ENCODE assay signal across 27 mouse cellular contexts in the genomic region with DNA sequence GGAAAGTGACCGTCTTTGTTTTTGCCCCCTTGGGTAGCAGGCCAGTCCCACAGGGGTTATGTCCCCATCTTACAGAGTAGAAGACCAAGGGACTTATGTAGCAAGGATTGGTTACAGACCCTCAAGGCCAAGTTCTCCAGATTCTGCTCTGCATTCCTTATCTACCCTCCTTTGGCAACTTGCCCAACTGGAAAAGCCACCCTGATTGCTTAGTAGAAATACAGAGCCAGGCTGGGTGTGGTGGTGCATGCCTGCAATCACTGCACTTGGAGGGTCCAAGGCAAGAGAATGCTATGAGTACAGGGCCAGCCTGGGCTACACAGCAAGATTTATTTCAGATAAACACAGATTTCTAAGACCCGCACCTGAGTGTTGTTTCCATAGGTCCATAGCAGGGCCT. TPM values are rescaled to one million over a fixed set of nuclear protein-coding genes. Genes with fewer than 3 reads are reported as not detected.
A peak's percentile ranks its signal among the peaks of the same experiment; 100 is the strongest.
DNase-seq lines count a peak whose midpoint lies in the region; ATAC-seq and TF ChIP-seq lines count a peak whose summit lies in the region.
"Had no signal": no experiment of that assay in that cellular context is flagged by ENCODE, and none has a peak within 500 bp of the region (broad histone marks: within the 10 kb centered on the region; RNA-seq: fewer than 3 reads in every experiment).

No protein-coding gene starts in this region.

- H3K9me3 ChIP-seq in embryonic facial prominence, embryonic 14.5 days (ENCODE audit: control insufficient read depth, low read length): no peaks in the 10 kb centered on the region
- H3K9me3 ChIP-seq in embryonic facial prominence, embryonic 10.5 days: no peaks in the 10 kb centered on the region
- H3K9me3 ChIP-seq in kidney, embryonic 14.5 days (ENCODE audit: control insufficient read depth, low read length): no peaks in the 10 kb centered on the region
- H3K9me3 ChIP-seq in MEL (replicated peaks; ENCODE audit: insufficient read depth, low read length): no peaks in the 10 kb centered on the region
- no peaks in the 10 kb centered on the region for H3K9me3 ChIP-seq in intestine, embryonic 16.5 days (ENCODE audit: control insufficient read depth, low read length)
- H3K9me3 ChIP-seq: embryonic facial prominence, embryonic 13.5 days; forebrain, embryonic 12.5 days; heart, embryonic 10.5 days; hindbrain, embryonic 13.5 days; limb, embryonic 12.5 days; stomach, embryonic 15.5 days had no signal

- ATAC-seq in embryonic facial prominence, embryonic 14.5 days (ENCODE audit: low read depth): no peak
- no peak for ATAC-seq in kidney, embryonic 14.5 days (ENCODE audit: low FRiP score, low TSS enrichment)
- ATAC-seq in intestine, embryonic 16.5 days: peak; percentile 18; the same call in 1 of the 2 replicates
- ATAC-seq: midbrain, embryonic 16.5 days had no signal

- no peaks in the 10 kb centered on the region for H3K36me3 ChIP-seq in embryonic facial prominence, embryonic 14.5 days (ENCODE audit: control insufficient read depth, insufficient read depth, low read length)
- H3K36me3 ChIP-seq in embryonic facial prominence, embryonic 10.5 days (replicated peaks): no peaks in the 10 kb centered on the region
- no peaks in the 10 kb centered on the region for H3K36me3 ChIP-seq in kidney, embryonic 14.5 days (ENCODE audit: control insufficient read depth, insufficient read depth, low read length)
- no peaks in the 10 kb centered on the region for H3K36me3 ChIP-seq in MEL (ENCODE audit: control insufficient read depth in 1 of 2, insufficient read depth in 2 of 2, low read length in 2 of 2)
- H3K36me3 ChIP-seq in intestine, embryonic 16.5 days (ENCODE audit: control insufficient read depth, insufficient read depth, low read length): no peaks in the 10 kb centered on the region
- no peaks in the 10 kb centered on the region for H3K36me3 ChIP-seq in heart, adult 2 months (ENCODE audit: control insufficient read depth, insufficient read depth, low read length)
- H3K36me3 ChIP-seq: embryonic facial prominence, embryonic 13.5 days; forebrain, embryonic 12.5 days; heart, embryonic 10.5 days; hindbrain, embryonic 13.5 days; limb, embryonic 12.5 days; stomach, embryonic 15.5 days had no signal

- TF ChIP-seq POLR2A in MEL (IDR thresholded peaks at IDR 0.05; ENCODE audit: control insufficient read depth in 1 of 2, insufficient read depth in 1 of 2, low read depth in 1 of 2, low read length in 2 of 2, poor library complexity in 1 of 2): no peak
- TF ChIP-seq POLR2A in heart, adult 2 months (IDR thresholded peaks at IDR 0.05; ENCODE audit: insufficient read depth, low read depth, low read length): no peak

- no peak overlapping the region for H3K27ac ChIP-seq in embryonic facial prominence, embryonic 14.5 days (replicated peaks; ENCODE audit: low read depth, low read length)
- H3K27ac ChIP-seq in embryonic facial prominence, embryonic 10.5 days (replicated peaks): no peak overlapping the region; the same call in 1 of the 2 replicates
- H3K27ac ChIP-seq in kidney, embryonic 14.5 days (ENCODE audit: low read depth, low read length): peak overlapping the region; percentile 51; the same call in 1 of the 2 replicates
- H3K27ac ChIP-seq in MEL (ENCODE audit: control insufficient read depth, low read depth, low read length): no peak overlapping the region
- no peak overlapping the region for H3K27ac ChIP-seq in intestine, embryonic 16.5 days (ENCODE audit: low read length)
- H3K27ac ChIP-seq in heart, adult 2 months: no peak overlapping the region
- H3K27ac ChIP-seq: embryonic facial prominence, embryonic 13.5 days; forebrain, embryonic 12.5 days; heart, embryonic 10.5 days; hindbrain, embryonic 13.5 days; limb, embryonic 12.5 days; stomach, embryonic 15.5 days had no signal

- TF ChIP-seq RAD21 in MEL (IDR thresholded peaks at IDR 0.05; ENCODE audit: low read depth, low read length): no peak

- H3K4me3 ChIP-seq in embryonic facial prominence, embryonic 14.5 days (ENCODE audit: low read depth, low read length): no peak overlapping the region
- no peak overlapping the region for H3K4me3 ChIP-seq in embryonic facial prominence, embryonic 10.5 days
- H3K4me3 ChIP-seq in kidney, embryonic 14.5 days (ENCODE audit: low read length): no peak overlapping the region
- no peak overlapping the region for H3K4me3 ChIP-seq in MEL (ENCODE audit: control insufficient read depth in 1 of 2, insufficient read depth in 1 of 2, low read depth in 2 of 2, low read length in 2 of 2)
- H3K4me3 ChIP-seq in intestine, embryonic 16.5 days (ENCODE audit: low read length): no peak overlapping the region
- no peak overlapping the region for H3K4me3 ChIP-seq in heart, adult 2 months
- H3K4me3 ChIP-seq: embryonic facial prominence, embryonic 13.5 days; erythroblast, embryonic 14.5 days; forebrain, embryonic 12.5 days; heart, embryonic 10.5 days; hindbrain, embryonic 13.5 days; limb, embryonic 12.5 days; stomach, embryonic 15.5 days had no signal

- TF ChIP-seq EP300 in MEL (IDR thresholded peaks at IDR 0.05; ENCODE audit: low read depth in 1 of 2, low read length in 2 of 2): no peak
- no peak for TF ChIP-seq EP300 in heart, adult 2 months (IDR thresholded peaks at IDR 0.05; ENCODE audit: insufficient read depth, low read depth, low read length)

- H3K27me3 ChIP-seq in embryonic facial prominence, embryonic 14.5 days (replicated peaks; ENCODE audit: control insufficient read depth, insufficient read depth, low read length): no peaks in the 10 kb centered on the region
- peaks cover 60% of the 10 kb centered on the region for H3K27me3 ChIP-seq in embryonic facial prominence, embryonic 10.5 days (replicated peaks; ENCODE audit: low read depth, poor library complexity, severe bottlenecking)
- H3K27me3 ChIP-seq in kidney, embryonic 14.5 days (ENCODE audit: control insufficient read depth, insufficient read depth, low read length): peaks cover 14% of the 10 kb centered on the region
- no peaks in the 10 kb centered on the region for H3K27me3 ChIP-seq in MEL (ENCODE audit: control insufficient read depth in 1 of 2, insufficient read depth in 2 of 2, low read length in 2 of 2)
- H3K27me3 ChIP-seq in intestine, embryonic 16.5 days (replicated peaks; ENCODE audit: control insufficient read depth, insufficient read depth, low read length): no peaks in the 10 kb centered on the region
- H3K27me3 ChIP-seq in heart, adult 2 months (ENCODE audit: control insufficient read depth, insufficient read depth, low read length): no peaks in the 10 kb centered on the region
- H3K27me3 ChIP-seq: hindbrain, embryonic 13.5 days; stomach, embryonic 15.5 days had no signal

- no peak for TF ChIP-seq CTCF in MEL (IDR thresholded peaks at IDR 0.05 in 2 of 3, conservative IDR thresholded peaks at IDR 0.05 in 1 of 3; ENCODE audit: control insufficient read depth in 1 of 3, insufficient read depth in 1 of 3, low read depth in 2 of 3, low read length in 3 of 3, poor library complexity in 1 of 3, severe bottlenecking in 1 of 3)
- no peak for TF ChIP-seq CTCF in heart, adult 2 months (IDR thresholded peaks at IDR 0.05)

- 87% methylated on average over 2 of the region's 2 CpGs for WGBS in embryonic facial prominence, embryonic 14.5 days
- WGBS in embryonic facial prominence, embryonic 10.5 days: 83% methylated on average over 2 of the region's 2 CpGs
- WGBS in kidney, embryonic 14.5 days: 82% methylated on average over 2 of the region's 2 CpGs
- WGBS in intestine, embryonic 16.5 days: 87% methylated on average over 2 of the region's 2 CpGs
- WGBS in heart, adult 2 months: 83% methylated on average over 2 of the region's 2 CpGs

- H3K79me2 ChIP-seq in MEL (ENCODE audit: control insufficient read depth, insufficient read depth, low read length, poor library complexity): no peaks in the 10 kb centered on the region
- H3K79me2 ChIP-seq in heart, adult 2 months (replicated peaks; ENCODE audit: control insufficient read depth, insufficient read depth, low read length): no peaks in the 10 kb centered on the region

- DNase-seq in embryonic facial prominence, embryonic 14.5 days (ENCODE audit: low spot score): peak; percentile 56
- no peak for DNase-seq in embryonic facial prominence, embryonic 10.5 days (ENCODE audit: low spot score)
- DNase-seq in kidney, adult 18-20 months: no peak
- peak; percentile 9 for DNase-seq in MEL (ENCODE audit: low read depth, low spot score)
- no peak for DNase-seq in heart, adult 2 months
- DNase-seq: cerebellum, adult 11 months; cerebellum, adult 9-10 months; embryo, embryonic 11 days; gastrocnemius, postnatal 14 days; heart, postnatal 36 days; lung, postnatal 10 days; right cerebral cortex, postnatal 25 days had no signal

- H3K4me1 ChIP-seq in embryonic facial prominence, embryonic 14.5 days (ENCODE audit: control insufficient read depth, insufficient read depth, low read length): no peaks in the 10 kb centered on the region
- H3K4me1 ChIP-seq in embryonic facial prominence, embryonic 10.5 days: peaks cover 28% of the 10 kb centered on the region
- peaks cover 11% of the 10 kb centered on the region; the same call in 1 of the 2 replicates for H3K4me1 ChIP-seq in kidney, embryonic 14.5 days (ENCODE audit: control insufficient read depth, insufficient read depth, low read length)
- no peaks in the 10 kb centered on the region for H3K4me1 ChIP-seq in MEL (ENCODE audit: control insufficient read depth in 1 of 2, insufficient read depth in 2 of 2, low read length in 2 of 2)
- peaks cover 29% of the 10 kb centered on the region for H3K4me1 ChIP-seq in intestine, embryonic 16.5 days (ENCODE audit: control insufficient read depth, insufficient read depth, low read length)
- H3K4me1 ChIP-seq in heart, adult 2 months (ENCODE audit: control insufficient read depth, insufficient read depth, low read length): no peaks in the 10 kb centered on the region
- H3K4me1 ChIP-seq: forebrain, embryonic 12.5 days; hindbrain, embryonic 13.5 days had no signal

- intact Hi-C loops in heart, adult 2 months (cut with DNase I): no loop called here

- H3K4me2 ChIP-seq in embryonic facial prominence, embryonic 14.5 days (ENCODE audit: low read depth, low read length): no peak overlapping the region
- no peak overlapping the region for H3K4me2 ChIP-seq in kidney, embryonic 14.5 days (replicated peaks; ENCODE audit: low read depth, low read length)
- no peak overlapping the region for H3K4me2 ChIP-seq in intestine, embryonic 16.5 days (ENCODE audit: low read depth, low read length)
- H3K4me2 ChIP-seq: embryonic facial prominence, embryonic 13.5 days; forebrain, embryonic 12.5 days; hindbrain, embryonic 13.5 days; limb, embryonic 12.5 days; stomach, embryonic 15.5 days had no signal

- no peak overlapping the region for H3K9ac ChIP-seq in embryonic facial prominence, embryonic 14.5 days (ENCODE audit: low read depth, low read length)
- H3K9ac ChIP-seq in kidney, embryonic 14.5 days (ENCODE audit: low read depth, low read length): no peak overlapping the region
- H3K9ac ChIP-seq in MEL (ENCODE audit: control insufficient read depth, low read depth, low read length, poor library complexity, severe bottlenecking): no peak overlapping the region
- no peak overlapping the region for H3K9ac ChIP-seq in intestine, embryonic 16.5 days (ENCODE audit: low read depth, low read length)
- no peak overlapping the region for H3K9ac ChIP-seq in heart, adult 2 months (ENCODE audit: low read depth, low read length)
- H3K9ac ChIP-seq: embryonic facial prominence, embryonic 13.5 days; forebrain, embryonic 12.5 days; hindbrain, embryonic 13.5 days; limb, embryonic 12.5 days; stomach, embryonic 15.5 days had no signal

RNA-seq across cellular contexts. Expression of a gene that starts 15.7 kb away (rescaled TPM):
- 0.42 and 0.52 TPM in 2 replicates for polyA plus RNA-seq in embryonic facial prominence, embryonic 14.5 days (2014; fragmentation: Nextera tagmentation; extraction: Ambion mirVana)
- polyA plus RNA-seq in embryonic facial prominence, embryonic 10.5 days (2016; fragmentation: Nextera tagmentation; extraction: Ambion mirVana): 4.5 and 5.3 TPM in 2 replicates
- 4.9 and 8.4 TPM in 2 replicates for polyA plus RNA-seq in kidney, embryonic 14.5 days (2014; fragmentation: Nextera tagmentation; extraction: Ambion mirVana)
- total RNA-seq in MEL (2012; rRNA removed): not detected in 2 replicates
- not detected for polyA plus RNA-seq in MEL (2012; ENCODE audit: insufficient read depth in 1 of 2, insufficient read length in 2 of 2, low read depth in 1 of 2, low replicate concordance in 2 of 2, missing spikeins in 1 of 2)
- polyA plus RNA-seq in intestine, embryonic 16.5 days (2015; fragmentation: Nextera tagmentation; extraction: Ambion mirVana): 0.05 and 0.06 TPM in 2 replicates
- under 1 TPM; 0.70 to 0.75 TPM for total RNA-seq in heart, adult 2 months (2021)
- 0.41 and 0.61 TPM in 2 replicates for polyA plus RNA-seq in heart, adult 2 months (2012; rRNA removed)
- total RNA-seq: granulocyte monocyte progenitor cell, adult 5-6 weeks; neutrophil, adult 5-6 weeks had no signal
- polyA plus RNA-seq: erythroblast, embryonic 14.5 days; stomach, embryonic 15.5 days had no signal

RNA-seq across cellular contexts. Expression of a gene that starts 36.3 kb away (rescaled TPM):
- 93.7 and 106 TPM in 2 replicates for polyA plus RNA-seq in embryonic facial prominence, embryonic 14.5 days (2014; fragmentation: Nextera tagmentation; extraction: Ambion mirVana)
- polyA plus RNA-seq in embryonic facial prominence, embryonic 10.5 days (2016; fragmentation: Nextera tagmentation; extraction: Ambion mirVana): 96.6 and 99.6 TPM in 2 replicates
- polyA plus RNA-seq in kidney, embryonic 14.5 days (2014; fragmentation: Nextera tagmentation; extraction: Ambion mirVana): 46.7 and 82.7 TPM in 2 replicates
- 135 and 149 TPM in 2 replicates for total RNA-seq in MEL (2012; rRNA removed)
- 100 to 1,000 TPM in 1 of 2 experiments, not detected in 1; 101 TPM for polyA plus RNA-seq in MEL (2012; ENCODE audit: insufficient read depth in 1 of 2, insufficient read length in 2 of 2, low read depth in 1 of 2, low replicate concordance in 2 of 2, missing spikeins in 1 of 2)
- 73.3 and 76.3 TPM in 2 replicates for polyA plus RNA-seq in intestine, embryonic 16.5 days (2015; fragmentation: Nextera tagmentation; extraction: Ambion mirVana)
- 10 to 100 TPM; 33.2 to 37.8 TPM for total RNA-seq in heart, adult 2 months (2021)
- 49.7 and 69.7 TPM in 2 replicates for polyA plus RNA-seq in heart, adult 2 months (2012; rRNA removed)

RNA-seq across cellular contexts. Expression of a gene that starts 40.0 kb away (rescaled TPM):
- 4.0 and 6.3 TPM in 2 replicates for polyA plus RNA-seq in embryonic facial prominence, embryonic 14.5 days (2014; fragmentation: Nextera tagmentation; extraction: Ambion mirVana)
- 3.7 and 4.3 TPM in 2 replicates for polyA plus RNA-seq in embryonic facial prominence, embryonic 10.5 days (2016; fragmentation: Nextera tagmentation; extraction: Ambion mirVana)
- 0.09 TPM in 1 of 2 replicates, not detected in the other for polyA plus RNA-seq in kidney, embryonic 14.5 days (2014; fragmentation: Nextera tagmentation; extraction: Ambion mirVana)
- total RNA-seq in MEL (2012; rRNA removed): not detected in 2 replicates
- polyA plus RNA-seq in MEL (2012; ENCODE audit: insufficient read depth in 1 of 2, insufficient read length in 2 of 2, low read depth in 1 of 2, low replicate concordance in 2 of 2, missing spikeins in 1 of 2): not detected
- 0.39 and 0.51 TPM in 2 replicates for polyA plus RNA-seq in intestine, embryonic 16.5 days (2015; fragmentation: Nextera tagmentation; extraction: Ambion mirVana)
- not detected for total RNA-seq in heart, adult 2 months (2021)
- polyA plus RNA-seq in heart, adult 2 months (2012; rRNA removed): not detected in 2 replicates
- total RNA-seq: granulocyte monocyte progenitor cell, adult 5-6 weeks; heart, postnatal 36 days; liver, adult 2 months; neutrophil, adult 5-6 weeks had no signal
- polyA plus RNA-seq: erythroblast, embryonic 14.5 days; heart, embryonic 16.5 days; liver, adult 2 months; liver, embryonic 16.5 days had no signal

Comparison
In these comparisons a context has a peak if more than half of its experiments do, and no peak if none do; other contexts are left out.
1. DNase-seq: peak in embryonic facial prominence, embryonic 14.5 days (single experiment) and MEL (single experiment); none in embryonic facial prominence, embryonic 10.5 days (single experiment), kidney, adult 18-20 months (single experiment) and heart, adult 2 months (0 of 2).